Mouse (Mus musculus) forelimb bud, embryonic 11.5 days (tissue): ENCODE measurements around the gene Scn4b.

Source experiments
- DNase-seq: peaks from one replicate; pipeline ENCODE4 v3.0.0-alpha.2; 2012; ENCODE audit warnings: low read depth, low spot score

The Scn4b gene

DNA sequence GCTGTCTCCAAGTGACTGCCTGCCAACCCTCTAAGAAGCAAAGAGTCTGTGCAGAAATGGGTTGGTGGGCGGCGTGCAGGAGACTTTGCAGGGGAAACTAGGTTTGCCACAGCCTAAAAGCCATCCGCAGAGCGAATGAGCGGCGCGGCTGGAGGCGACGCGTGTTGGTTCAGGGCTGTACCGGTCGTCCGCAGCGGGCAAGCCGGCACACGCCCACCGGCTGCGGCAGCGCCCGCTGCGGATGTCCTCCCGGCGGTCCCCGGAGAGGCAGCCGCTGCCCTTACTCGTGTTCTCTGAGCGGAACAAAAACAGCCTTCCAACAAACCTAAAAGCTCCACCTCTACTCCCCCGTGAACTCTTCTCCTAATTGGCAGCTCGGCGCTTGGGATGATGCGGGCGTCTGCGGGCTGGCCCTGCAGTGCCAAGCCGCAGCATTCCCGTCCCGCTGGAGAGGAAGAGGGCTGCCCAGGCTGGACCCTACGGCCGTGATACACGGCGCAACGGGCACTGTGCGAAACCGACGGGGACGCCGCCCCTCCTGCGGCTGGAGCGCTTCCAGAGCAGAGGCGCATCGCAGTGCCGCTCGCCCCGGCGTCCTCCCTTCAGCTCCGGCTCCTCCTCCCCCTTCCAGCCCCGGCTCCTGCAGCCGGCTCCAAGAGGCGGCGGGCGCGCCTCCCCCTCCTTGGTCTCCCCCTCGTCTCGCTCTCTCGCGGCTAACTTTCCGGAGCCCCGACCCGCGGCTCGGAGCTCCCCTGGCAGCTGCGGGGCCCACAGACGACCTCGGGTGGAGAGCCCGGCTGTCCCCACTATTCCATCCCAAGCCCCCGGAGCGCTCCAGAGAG, at the start of gene Scn4b:
Gene Scn4b (plus strand): TSS at position 205 of the 842 bp plus-strand sequence.
- no peak for DNase-seq

DNA sequence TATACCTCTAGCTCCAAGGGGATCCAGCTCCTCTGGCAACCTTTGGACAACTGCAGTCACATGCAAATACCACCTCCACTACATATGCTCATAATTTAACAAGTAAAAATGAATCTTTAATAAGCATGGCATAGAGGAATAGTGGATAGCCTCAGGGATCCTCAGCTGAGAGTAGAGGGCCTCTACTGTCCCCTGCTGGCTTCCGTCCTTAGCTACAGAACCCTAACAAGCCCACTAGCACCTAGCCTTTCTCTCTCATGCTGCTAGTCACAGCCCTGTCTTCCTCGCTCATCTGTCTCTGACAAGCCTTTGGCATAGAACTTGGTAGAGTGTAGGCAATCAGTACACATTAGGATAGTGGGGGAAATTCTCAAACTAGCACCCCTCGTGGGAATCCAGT, 47.4 kb upstream of the Scn4b start:
- no peak for DNase-seq

DNA sequence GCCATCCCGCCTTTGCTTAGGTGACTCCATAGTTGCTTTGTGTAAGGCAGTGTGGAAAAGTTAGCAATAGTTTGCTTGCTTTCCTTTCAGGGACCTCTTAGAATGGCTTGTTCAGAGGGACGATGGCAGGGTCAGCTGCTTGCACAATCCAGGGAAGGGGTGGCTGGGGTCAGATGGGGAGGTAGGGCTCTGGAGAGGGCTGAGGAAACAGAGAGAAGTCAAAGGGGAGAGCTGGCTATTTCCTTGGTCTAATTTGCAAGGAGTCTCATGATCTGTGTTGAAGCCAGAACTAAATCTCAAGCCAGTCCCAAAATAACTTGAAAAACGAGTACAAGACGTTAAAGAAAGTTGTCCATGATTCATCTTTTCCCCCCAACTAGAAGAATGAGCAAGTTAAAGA, 45.6 kb upstream of the Scn4b start:
- DNase-seq: no peak

DNA sequence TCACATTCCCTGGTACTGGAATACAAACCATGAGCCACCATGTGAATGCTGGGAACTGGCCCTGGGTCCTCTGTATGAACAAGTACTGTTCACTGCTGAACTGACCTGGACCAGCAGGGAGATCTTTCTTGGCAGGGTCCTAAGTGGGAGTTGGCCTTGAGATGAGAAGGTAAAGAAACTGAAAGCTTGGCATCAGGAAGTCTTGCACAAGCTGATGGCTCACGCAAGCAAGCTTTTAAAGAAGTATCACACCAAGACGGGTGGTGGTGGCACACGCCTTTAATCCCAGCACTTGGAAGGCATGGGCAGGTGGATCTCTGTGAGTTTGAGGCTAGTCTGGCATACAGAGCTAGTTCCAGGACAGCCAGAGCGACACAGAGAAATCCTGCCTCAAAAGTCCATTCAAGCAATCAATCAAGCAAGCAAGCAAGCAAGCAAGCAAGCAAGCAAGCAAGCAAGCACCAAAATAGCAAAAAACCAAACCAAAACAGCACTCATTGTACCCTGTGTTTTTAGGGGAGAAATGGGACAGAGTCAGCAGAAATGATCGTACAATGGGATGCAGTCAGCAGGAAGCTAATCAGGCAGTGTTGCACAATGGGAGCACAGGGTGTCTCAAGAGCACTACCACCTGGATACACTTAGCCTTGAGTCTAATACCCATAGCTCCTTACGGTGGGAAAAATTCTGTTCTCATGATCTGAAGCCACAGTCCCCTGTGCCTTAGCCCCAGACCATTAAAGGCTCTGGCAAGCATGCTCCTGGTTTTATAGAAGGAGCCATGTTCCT, 42.9 kb upstream of the Scn4b start:
- no peak for DNase-seq

DNA sequence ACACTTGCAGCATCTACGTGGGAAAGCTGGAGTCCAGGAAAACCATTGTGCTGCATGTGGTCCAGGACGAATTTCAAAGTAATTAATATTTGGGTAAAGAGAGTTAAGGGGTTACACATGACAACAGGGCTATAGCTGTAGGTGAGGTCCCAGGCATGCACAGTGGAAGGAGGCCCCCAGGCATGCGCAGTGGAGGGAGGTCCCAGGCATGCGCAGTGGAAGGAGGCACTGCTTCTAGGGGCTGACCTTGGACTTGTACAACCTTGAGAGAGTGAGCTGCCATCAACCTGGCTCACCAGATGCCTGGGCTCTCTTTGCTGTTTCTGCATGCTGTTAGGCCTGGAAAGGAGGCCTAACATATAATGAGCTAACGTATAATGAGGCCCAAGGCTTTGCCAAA, 40.3 kb upstream of the Scn4b start:
- no peak for DNase-seq

DNA sequence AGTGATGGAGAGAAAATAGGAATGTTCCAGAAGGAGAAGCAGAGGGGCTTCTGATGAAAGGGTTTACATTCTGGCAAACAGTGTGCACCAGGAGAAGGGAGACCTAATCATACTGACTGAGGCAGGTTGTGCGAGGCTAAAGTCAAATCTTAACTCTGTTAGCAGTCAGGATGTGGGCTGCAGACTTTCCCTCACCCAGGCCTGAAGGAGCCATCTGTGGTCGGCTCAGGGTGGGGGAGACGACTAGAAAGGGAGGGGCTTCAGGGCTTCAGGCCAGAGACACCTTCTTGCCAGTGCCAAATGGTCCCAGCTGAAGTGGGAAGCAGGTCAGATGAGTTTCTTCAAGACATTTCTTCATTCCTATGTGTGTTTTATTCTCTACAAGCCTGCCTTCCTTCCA, 39.8 kb upstream of the Scn4b start:
- DNase-seq: no peak

DNA sequence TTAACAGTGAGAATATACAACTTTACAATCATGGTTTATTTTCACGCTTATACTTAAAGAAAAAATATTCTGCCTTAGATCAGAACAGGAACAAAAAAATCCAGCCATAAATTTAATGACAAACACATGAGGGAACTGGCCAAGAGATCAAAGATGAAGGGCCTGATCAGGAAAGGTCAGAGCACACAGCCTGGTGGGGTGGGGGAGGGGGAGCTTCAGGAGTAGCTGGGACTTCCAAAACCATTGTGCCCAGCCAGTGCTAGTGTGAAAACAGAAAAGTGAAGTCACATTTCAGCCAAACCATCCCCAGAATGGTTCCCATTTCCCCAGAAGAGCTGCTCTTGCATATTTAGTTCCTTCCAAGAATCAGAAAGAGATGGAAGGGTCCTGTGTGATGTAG, 35.7 kb upstream of the Scn4b start:
- DNase-seq: no peak

DNA sequence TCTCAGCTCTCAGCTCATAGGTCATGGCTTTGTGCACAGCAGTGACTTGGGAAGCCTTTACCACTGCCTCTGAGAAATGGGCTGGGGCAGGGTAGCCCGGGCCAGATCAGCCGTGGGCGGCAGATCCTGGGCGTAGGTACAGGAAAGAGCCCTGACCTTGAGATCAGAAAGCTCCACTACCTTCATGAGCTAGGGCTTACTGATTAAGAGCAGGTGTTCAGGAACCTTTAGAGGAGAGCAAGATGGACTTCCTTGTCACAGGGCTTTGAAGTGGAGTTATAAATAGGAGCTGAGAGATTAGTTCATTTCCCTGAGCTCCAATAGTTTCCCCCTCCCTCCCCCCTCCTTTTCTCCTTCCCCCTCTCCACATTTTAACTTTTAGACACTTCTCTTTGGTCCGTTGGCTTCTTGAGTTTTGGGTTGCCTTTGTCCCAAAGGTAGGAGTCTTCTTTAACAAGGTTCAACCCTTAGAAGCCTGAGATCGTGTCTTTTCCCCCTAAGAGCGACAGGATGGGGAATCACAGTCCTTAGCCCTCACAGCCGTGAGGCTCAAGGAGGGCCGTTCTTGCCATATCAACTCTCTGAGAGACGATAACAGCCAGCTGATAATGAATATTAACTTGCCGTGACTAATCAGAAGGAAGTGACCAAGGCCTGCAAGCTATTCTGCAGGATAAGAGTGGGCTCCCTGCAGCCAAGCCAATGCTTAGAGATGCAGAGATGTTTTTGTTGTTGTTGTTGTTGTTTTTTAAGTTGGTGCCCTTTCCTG, 34.8 kb upstream of the Scn4b start:
- no peak for DNase-seq

DNA sequence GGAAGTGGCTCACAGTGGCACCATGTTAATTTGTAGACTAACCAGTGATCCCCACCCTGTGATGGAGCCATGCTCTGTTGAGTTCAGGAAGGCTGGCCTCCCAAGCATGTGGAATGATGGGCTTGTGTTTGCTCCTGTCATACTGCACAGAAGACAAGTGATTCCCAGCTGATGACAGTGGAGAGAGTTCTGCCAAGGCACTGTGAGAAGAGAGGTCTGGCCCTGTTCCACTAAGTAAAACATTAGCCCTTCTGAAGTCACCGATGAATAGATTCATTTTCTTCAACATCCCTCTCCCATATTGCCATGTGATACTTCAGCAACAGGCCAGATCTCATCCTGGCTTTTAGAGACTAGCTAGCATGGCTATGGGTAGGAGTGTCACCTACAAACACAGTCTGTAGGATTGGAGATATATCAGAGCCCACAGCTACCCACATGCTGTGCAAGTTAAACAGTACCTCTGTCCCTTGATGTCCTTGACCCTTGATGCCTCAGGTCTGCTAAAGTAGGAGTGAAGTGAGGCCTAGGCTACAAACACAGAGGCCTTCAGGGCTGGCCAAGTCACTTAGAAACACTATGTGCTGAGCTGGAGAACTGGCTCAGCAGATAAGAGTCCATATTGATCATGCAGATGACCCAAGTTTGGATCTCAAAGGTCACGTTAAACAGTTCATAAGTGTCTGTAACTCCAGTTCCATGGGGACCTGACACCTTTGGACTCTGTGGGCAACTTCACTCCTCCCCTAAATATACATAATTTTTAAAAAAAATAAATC, 32.4 kb upstream of the Scn4b start:
- no peak for DNase-seq

DNA sequence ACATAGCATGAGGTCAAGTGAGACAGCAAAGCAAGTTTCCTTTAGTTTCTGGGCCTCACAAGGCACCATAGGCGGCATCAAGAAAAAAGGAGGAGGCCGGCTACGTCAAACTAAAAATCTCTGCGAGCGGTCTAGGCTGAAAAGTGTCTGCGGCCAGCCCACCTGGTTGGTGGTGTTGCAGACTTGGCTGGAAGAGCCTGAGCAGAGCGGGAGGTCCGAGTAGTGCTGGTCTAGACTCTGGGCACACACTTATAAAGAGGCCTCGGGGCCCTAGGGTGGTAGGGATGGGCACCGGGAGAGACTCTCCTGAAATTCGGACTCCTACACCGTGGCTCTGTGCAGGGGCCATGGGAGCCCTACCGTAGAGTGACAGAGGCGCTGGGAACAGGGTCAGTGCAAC, 22.5 kb upstream of the Scn4b start:
- DNase-seq: peak; percentile 76

DNA sequence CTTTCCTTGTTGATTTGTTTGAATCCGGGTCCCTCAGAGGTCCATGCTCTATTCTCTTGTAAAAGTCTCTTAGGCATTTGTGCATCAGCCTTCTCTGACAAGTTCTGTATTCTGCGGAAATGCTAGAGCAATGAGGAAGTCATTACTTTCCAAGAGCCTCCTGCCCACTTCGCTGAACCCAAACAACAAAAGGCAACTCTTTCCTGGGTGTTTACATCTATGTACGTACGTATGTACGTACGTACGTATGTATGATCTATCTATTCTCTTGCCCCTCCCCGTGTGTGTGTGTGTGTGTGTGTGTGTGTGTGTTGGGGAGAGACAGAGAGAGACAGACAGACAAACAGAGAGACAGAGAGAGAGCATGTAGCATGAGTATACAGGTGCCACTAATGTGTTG, 21.4 kb upstream of the Scn4b start:
- DNase-seq: no peak

DNA sequence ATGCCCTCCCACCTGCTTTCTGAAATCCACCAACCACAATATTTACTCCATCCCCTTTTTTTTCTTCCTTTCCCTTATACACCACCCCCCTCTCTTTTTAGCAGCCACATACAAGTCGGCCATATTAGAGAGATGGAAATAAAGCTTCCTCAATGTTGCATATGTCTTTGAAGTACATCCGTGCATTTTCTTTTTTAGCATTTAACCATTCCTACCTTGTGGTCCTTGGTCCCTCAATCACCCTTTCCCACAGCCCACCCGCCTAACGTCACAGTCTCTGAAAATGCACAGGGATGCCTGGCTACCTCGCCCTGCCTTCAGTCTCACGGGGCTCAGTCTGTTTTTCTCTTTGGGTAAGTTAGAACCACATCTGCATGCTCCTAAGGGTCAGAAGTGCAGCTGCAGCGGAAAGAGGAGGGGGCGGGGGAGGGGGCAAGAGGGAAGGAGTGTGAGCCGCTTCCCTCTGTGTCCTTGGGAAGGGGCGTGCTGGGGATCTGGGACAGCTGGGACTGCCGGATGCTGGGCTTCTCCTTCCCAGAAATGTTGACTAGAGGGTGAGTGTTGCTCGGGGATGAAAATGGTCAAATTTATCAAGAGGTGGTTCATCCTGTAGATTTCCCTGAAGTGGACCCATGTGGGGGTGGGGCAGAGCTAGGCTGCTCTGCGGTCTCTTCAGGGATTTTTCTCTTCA, 20.3 kb upstream of the Scn4b start, which contains the start of gene Scn2b:
Gene Scn2b (plus strand): TSS at position 42 of the 691 bp plus-strand sequence.
- peak; percentile 48 for DNase-seq

DNA sequence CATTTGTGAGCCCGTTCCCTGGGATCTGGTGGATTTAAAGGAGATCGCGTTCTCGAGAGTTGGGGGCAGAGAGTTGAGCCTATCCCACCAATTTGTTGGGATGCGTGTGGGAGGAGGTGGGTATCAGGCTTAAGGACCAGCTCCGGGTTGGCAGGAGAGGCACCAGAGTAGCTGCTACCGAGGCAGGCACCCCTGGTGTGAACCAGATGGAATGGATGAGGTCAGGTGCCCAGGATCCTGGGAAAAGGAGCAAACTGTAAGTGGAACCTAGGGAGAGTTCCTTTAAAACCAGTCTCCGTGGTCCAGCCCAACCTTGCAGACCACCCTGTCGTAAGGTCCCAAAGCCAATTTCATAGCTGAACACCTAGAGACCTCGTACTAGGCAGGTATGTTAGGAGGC, 19.6 kb upstream of the Scn4b start:
- no peak for DNase-seq

DNA sequence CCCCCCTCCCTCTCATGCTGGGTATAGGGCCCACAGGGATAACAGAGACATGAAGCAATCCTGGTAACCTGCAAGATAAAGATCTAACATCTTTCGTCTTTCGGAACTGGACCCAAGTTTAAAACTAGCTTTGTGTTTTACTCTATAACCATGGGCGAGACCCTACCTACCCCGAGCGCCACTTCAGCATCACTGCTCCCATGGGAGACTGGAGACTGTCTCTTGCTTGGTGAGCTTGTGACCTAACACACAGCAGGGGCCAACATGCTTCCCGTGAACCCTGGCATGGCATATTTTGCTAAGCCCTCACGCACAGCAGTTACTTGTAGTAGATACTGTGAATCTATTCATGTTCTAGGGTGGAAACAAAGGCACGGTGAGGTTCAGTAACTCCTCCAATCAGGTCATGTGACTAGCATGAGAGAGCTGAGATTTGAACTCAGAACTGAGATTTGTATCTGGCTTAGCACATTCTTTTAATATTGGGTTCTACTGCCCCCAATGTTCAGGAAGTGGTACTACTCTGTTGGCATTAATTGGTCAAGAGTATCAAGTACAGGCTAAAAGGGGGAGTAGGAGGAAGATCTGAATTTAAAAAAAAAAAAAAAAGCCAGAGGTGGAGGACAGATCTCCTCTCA, 18.8 kb upstream of the Scn4b start:
- DNase-seq: no peak

DNA sequence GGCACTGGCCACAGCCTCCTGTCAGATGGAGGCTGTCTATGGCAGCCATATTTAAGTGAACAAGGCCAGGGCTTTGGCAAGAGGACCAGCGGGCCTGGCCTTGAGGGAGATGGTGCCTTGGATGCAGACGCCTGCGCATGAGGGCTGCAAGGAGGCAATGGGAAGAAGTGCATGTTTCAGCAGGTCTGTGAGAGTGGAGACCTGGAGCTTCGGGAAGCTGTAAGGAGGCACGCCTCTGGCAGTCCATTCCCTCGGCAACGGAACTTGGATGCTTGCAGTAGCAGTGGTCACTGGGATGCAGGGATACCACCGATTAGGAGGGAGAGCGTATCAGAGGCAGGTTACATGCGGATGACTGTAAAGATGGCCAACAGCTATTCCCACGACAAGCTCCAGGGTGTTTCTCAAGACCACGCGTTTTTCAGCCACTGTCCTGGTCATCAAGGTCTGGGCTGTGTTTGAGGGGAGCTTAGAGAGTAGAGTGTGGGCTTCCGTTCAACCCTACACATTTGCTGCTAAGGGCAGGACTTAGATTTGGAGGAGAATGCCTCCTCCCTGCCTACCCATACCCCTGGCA, 18.2 kb upstream of the Scn4b start:
- no peak for DNase-seq

DNA sequence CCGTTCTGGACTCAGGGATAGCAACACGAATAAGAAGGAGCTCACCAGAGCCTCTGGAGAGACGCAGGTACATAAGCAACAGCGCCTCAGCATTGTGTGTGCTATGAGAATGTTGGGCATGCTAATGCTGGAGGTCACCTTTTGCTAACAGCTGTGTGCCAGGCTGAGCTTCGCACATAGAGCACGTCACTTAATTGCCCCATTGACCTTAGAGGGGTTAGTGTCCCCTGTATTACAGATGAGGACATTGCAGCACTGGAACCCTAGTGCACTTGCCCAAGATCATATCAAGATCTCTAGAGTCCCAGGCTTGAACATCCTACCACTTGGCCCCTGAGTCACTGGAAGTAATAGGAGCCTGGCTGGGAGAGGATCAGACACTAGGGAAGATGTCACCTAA, 17.6 kb upstream of the Scn4b start:
- DNase-seq: no peak

DNA sequence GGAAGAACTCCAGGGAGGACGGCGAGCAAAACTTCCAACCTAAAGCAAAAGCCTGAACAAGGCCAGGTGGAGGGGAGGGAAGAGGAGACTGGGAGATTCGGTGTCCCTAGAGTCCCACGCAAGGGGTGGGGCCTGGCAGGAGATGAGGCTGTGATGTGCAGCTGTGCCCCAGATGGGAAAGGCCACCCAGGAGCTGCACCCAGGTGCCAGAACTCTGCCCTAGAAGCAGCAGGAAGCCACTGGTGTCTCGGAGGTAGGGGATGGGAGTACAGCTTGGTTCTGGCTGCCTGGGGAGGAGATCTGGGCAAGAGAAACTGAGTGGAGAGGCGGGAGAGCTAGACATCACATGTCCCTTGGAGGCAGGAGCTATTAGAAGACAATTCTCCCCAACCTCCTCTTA, 17.2 kb upstream of the Scn4b start:
- no peak for DNase-seq

DNA sequence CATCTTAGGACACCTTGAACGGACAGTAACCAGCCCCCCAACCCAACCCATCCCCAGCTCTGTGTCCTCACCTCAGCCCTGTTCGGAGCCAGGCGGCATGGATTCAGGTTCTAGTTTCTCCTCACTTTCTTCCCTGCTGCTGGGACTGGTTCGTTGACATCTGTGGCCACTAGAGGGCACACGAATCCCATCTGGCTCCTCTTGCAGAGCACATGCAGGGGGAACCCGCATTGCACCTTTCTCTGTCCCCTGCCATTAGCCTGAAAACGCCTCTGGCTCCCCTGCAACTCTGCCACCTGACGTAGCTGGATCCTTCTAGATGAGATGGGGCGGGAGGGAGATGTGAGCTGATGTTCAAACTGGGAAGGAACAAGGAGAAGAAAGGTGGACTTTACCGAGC, 16.4 kb upstream of the Scn4b start:
- DNase-seq: peak; percentile 83

DNA sequence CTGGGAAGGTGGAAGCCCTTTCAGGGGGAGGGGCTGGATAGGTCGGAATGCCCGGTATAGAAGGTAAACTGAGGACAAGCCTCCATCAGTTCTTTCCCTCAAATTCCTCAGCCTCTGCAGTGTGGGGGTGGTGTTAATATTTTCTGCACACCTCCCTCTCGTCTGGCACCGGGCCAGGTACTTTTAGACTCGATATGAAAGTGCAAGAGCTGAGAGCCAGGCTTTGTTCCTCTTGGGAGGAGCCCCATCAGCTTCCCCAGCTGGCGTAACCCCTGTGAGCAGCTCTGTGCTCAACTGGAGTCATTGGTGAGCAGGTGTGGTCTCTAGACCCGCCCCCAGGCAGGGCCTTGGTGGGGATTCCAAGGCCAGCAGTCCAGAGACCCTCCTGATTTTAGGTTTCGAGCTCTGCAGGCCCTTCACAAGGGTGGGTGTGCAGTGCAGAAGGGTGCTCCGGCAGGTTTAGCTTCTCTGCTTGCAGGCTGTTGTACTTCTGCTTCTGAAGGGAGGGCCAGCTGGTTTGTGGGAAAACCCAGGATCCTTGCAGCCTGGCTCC, 15.9 kb upstream of the Scn4b start:
- no peak for DNase-seq

DNA sequence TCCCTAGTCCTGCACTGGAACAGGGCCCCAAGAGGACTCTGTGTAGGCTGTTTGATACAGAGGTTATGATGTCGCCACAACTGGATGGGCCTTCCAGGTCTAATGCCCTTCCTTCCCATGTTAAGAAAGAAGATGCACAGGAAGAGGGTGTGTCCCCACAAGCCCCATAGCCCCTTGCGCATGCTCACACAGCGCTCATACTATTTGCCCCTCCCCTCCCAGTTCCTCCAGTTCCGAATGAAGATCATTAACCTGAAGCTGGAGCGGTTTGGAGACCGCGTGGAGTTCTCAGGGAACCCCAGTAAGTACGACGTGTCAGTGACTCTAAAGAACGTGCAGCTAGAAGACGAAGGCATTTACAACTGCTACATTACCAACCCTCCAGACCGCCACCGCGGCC, 13.0 kb upstream of the Scn4b start:
- DNase-seq: no peak
